Mouse (Mus musculus) gastrocnemius, postnatal 4 days (tissue): ENCODE data around the gene Fev. TPM values are rescaled to one million over a fixed set of nuclear protein-coding genes. Genes with fewer than 3 reads are reported as not detected.

Source experiments
- microRNA-seq: library from miRNA; unstranded; fragments of <30 nt; microRNA quantifications from one replicate; pipeline ENCODE4 v1.2.0, GENCODE M21; 2021
- total RNA-seq, 2 experiments: library from RNA; stranded (reverse); gene quantifications; 2 replicates each; pipeline ENCODE4 v1.2.3; 2021

Gene Fev
- total RNA-seq, 2 experiments from 2014 or later: not detected

Small RNA genes lying within 50 kb of the gene (microRNA-seq; reads per million reads assigned to microRNA genes)
- gene Mir375: 16.7 reads per million, percentile 32 among the genes with 10 or more reads in this experiment

Other genes starting within 250 kb of the Fev start
- gene Ttll4, start 223.7 kb downstream of the Fev start, total RNA-seq: 10 to 100 TPM; 19.5 to 20.5 TPM
- 1 to 10 TPM; 6.5 to 6.7 TPM for gene Cyp27a1, start 171.8 kb downstream of the Fev start, total RNA-seq
- 10 to 100 TPM; 26.1 to 29.4 TPM for gene Prkag3, start 136.2 kb downstream of the Fev start, total RNA-seq
- gene Wnt6, start 113.5 kb downstream of the Fev start, total RNA-seq: 1 to 10 TPM; 1.1 to 1.8 TPM
- gene Wnt10a, start 93.9 kb downstream of the Fev start, total RNA-seq: under 1 TPM; 0.13 to 0.27 TPM
- gene Cdk5r2, start 30.5 kb downstream of the Fev start, total RNA-seq: under 1 TPM; 0.12 to 0.18 TPM
- not detected for gene Cryba2, start 7.7 kb upstream of the Fev start, total RNA-seq
- not detected for gene Cfap65, start 50.2 kb upstream of the Fev start, total RNA-seq
- gene Ihh, start 66.3 kb upstream of the Fev start, total RNA-seq: under 1 TPM; 0.15 to 0.21 TPM
- 1 to 10 TPM; 3.5 to 5.3 TPM for gene Nhej1, start 239.8 kb upstream of the Fev start, total RNA-seq
- under 1 TPM; 0.16 to 0.39 TPM for gene Slc23a3, start 248.5 kb upstream of the Fev start, total RNA-seq